Mouse (Mus musculus): ENCODE measurements at regions not wholly inside any gene's neighbourhood (a gene's known extent, or its start where the extent isn't known, plus 50 kb on each side); places are given as distances from the start of the nearest gene placed in this dataset.
A peak's percentile ranks its signal among the peaks of the same experiment; 100 is the strongest.

GRCm38 (mm10) chr14:76877306-76877705 is 159.3 kb upstream of the Ccdc122 start:
- H3K4me1 ChIP-seq (ENCODE audit: control insufficient read depth in 2 of 2, insufficient read depth in 2 of 2, low read length in 2 of 2, poor library complexity in 1 of 2) = no peaks in the 10 kb centered on the region
- no peaks in the 10 kb centered on the region for H3K9me3 ChIP-seq (ENCODE audit: control insufficient read depth, insufficient read depth, low read depth, low read length)
- H3K4me3 ChIP-seq (ENCODE audit: insufficient read depth in 1 of 2, low read depth in 1 of 2, low read length in 2 of 2, poor library complexity in 1 of 2, severe bottlenecking in 1 of 2) = no peak overlapping the region
- no peak overlapping the region for H3K27ac ChIP-seq (ENCODE audit: insufficient read depth, low read depth, low read length, poor library complexity, severe bottlenecking)
- no peak for TF ChIP-seq ZC3H11A (IDR thresholded peaks at IDR 0.05; ENCODE audit: borderline replicate concordance, low read depth, low read length)
- no peak for TF ChIP-seq ZNF384 (IDR thresholded peaks at IDR 0.05; ENCODE audit: low read depth, low read length)
- TF ChIP-seq MAFK (IDR thresholded peaks at IDR 0.05; ENCODE audit: insufficient read depth, low read depth, low read length) = no peak
- TF ChIP-seq HCFC1 (IDR thresholded peaks at IDR 0.05; ENCODE audit: borderline replicate concordance, insufficient read depth, low read length) = no peak
- TF ChIP-seq CHD2 (IDR thresholded peaks at IDR 0.05; ENCODE audit: low read depth, low read length) = no peak
- H3K36me3 ChIP-seq (ENCODE audit: control insufficient read depth, insufficient read depth, low read length, poor library complexity, severe bottlenecking) = no peaks in the 10 kb centered on the region
- no peak for DNase-seq (ENCODE audit: low read depth, low spot score)
- no peak overlapping the region for H3K9ac ChIP-seq (ENCODE audit: insufficient read depth, low read depth, low read length, poor library complexity, severe bottlenecking)
- in situ Hi-C loops (cut with MboI; ENCODE audit: low sequenced_read_pairs in 2 of 2, unreplicated experiment in 2 of 2) = loop anchor here (10.0 to 25.0 kb wide), 2 partner anchors 365 to 373 kb away; no protein-coding TSS in a partner anchor

DNA sequence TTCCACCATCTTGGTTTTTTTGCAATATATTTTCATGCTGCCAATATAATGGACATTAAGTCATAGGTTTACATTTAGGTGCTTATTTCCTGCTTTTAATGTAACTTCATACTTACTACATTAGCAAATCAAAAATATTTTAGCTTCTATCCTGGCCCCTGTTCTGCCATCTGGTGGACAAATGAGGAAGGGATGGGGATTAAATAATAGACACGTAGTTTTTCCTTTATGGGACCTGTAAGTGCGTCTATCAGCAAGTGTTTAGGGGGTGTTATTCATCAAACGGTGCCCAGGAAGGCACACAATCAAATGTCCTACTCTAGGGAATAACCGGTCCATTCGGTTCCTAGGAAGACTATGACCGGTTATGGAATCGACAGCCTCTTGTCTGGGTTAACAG is 160.6 kb upstream of the Ccdc122 start:
- Histone ChIP-seq H3K36me3 (ENCODE audit: control insufficient read depth, insufficient read depth, low read length, poor library complexity, severe bottlenecking) (no peaks in the 10 kb centered on the region), H3K27ac (ENCODE audit: insufficient read depth, low read depth, low read length, poor library complexity, severe bottlenecking) (no peak overlapping the region), H3K9ac (ENCODE audit: insufficient read depth, low read depth, low read length, poor library complexity, severe bottlenecking) (no peak overlapping the region), H3K4me3 (ENCODE audit: insufficient read depth in 1 of 2, low read depth in 1 of 2, low read length in 2 of 2, poor library complexity in 1 of 2, severe bottlenecking in 1 of 2) (no peak overlapping the region), H3K9me3 (ENCODE audit: control insufficient read depth, insufficient read depth, low read depth, low read length) (no peaks in the 10 kb centered on the region), H3K4me1 (ENCODE audit: control insufficient read depth in 2 of 2, insufficient read depth in 2 of 2, low read length in 2 of 2, poor library complexity in 1 of 2) (no peaks in the 10 kb centered on the region)
- peak; percentile 13 for DNase-seq (ENCODE audit: low read depth, low spot score)
- TF ChIP-seq MAFK (IDR thresholded peaks at IDR 0.05; ENCODE audit: insufficient read depth, low read depth, low read length) = no peak
- no peak for TF ChIP-seq HCFC1 (IDR thresholded peaks at IDR 0.05; ENCODE audit: borderline replicate concordance, insufficient read depth, low read length)
- TF ChIP-seq CHD2 (IDR thresholded peaks at IDR 0.05; ENCODE audit: low read depth, low read length) = no peak
- no peak for TF ChIP-seq ZNF384 (IDR thresholded peaks at IDR 0.05; ENCODE audit: low read depth, low read length)
- TF ChIP-seq ZC3H11A (IDR thresholded peaks at IDR 0.05; ENCODE audit: borderline replicate concordance, low read depth, low read length) = peak; percentile 46; the same call in 1 of the 2 replicates
- in situ Hi-C loops (cut with MboI; ENCODE audit: low sequenced_read_pairs in 2 of 2, unreplicated experiment in 2 of 2) = loop anchor here (10.0 to 25.0 kb wide), 2 partner anchors 364 to 371 kb away; no protein-coding TSS in a partner anchor

GRCm38 (mm10) chr14:76875266-76875900 is 161.2 kb upstream of the Ccdc122 start:
- Histone ChIP-seq H3K36me3 (ENCODE audit: control insufficient read depth, insufficient read depth, low read length, poor library complexity, severe bottlenecking) (no peaks in the 10 kb centered on the region), H3K4me3 (ENCODE audit: insufficient read depth in 1 of 2, low read depth in 1 of 2, low read length in 2 of 2, poor library complexity in 1 of 2, severe bottlenecking in 1 of 2) (no peak overlapping the region), H3K27ac (ENCODE audit: insufficient read depth, low read depth, low read length, poor library complexity, severe bottlenecking) (no peak overlapping the region), H3K9me3 (ENCODE audit: control insufficient read depth, insufficient read depth, low read depth, low read length) (no peaks in the 10 kb centered on the region), H3K4me1 (ENCODE audit: control insufficient read depth in 2 of 2, insufficient read depth in 2 of 2, low read length in 2 of 2, poor library complexity in 1 of 2) (no peaks in the 10 kb centered on the region), H3K9ac (ENCODE audit: insufficient read depth, low read depth, low read length, poor library complexity, severe bottlenecking) (no peak overlapping the region)
- DNase-seq (ENCODE audit: low read depth, low spot score) = no peak
- TF ChIP-seq CHD2 (IDR thresholded peaks at IDR 0.05; ENCODE audit: low read depth, low read length) (no peak), MAFK (IDR thresholded peaks at IDR 0.05; ENCODE audit: insufficient read depth, low read depth, low read length) (no peak), HCFC1 (IDR thresholded peaks at IDR 0.05; ENCODE audit: borderline replicate concordance, insufficient read depth, low read length) (no peak), ZC3H11A (IDR thresholded peaks at IDR 0.05; ENCODE audit: borderline replicate concordance, low read depth, low read length) (no peak)
- in situ Hi-C loops (cut with MboI; ENCODE audit: low sequenced_read_pairs in 2 of 2, unreplicated experiment in 2 of 2) = loop anchor here (10.0 to 25.0 kb wide), 2 partner anchors 363 to 371 kb away; no protein-coding TSS in a partner anchor

- no peaks in the 10 kb centered on the region for H3K36me3 ChIP-seq (ENCODE audit: control insufficient read depth, insufficient read depth, low read length, poor library complexity, severe bottlenecking)
- H3K9ac ChIP-seq (ENCODE audit: insufficient read depth, low read depth, low read length, poor library complexity, severe bottlenecking) = no peak overlapping the region
- no peak overlapping the region for H3K4me3 ChIP-seq (ENCODE audit: insufficient read depth in 1 of 2, low read depth in 1 of 2, low read length in 2 of 2, poor library complexity in 1 of 2, severe bottlenecking in 1 of 2)
- TF ChIP-seq ZNF384 (IDR thresholded peaks at IDR 0.05; ENCODE audit: low read depth, low read length) (no peak), HCFC1 (IDR thresholded peaks at IDR 0.05; ENCODE audit: borderline replicate concordance, insufficient read depth, low read length) (no peak), CHD2 (IDR thresholded peaks at IDR 0.05; ENCODE audit: low read depth, low read length) (no peak), MAFK (IDR thresholded peaks at IDR 0.05; ENCODE audit: insufficient read depth, low read depth, low read length) (no peak), ZC3H11A (IDR thresholded peaks at IDR 0.05; ENCODE audit: borderline replicate concordance, low read depth, low read length) (no peak)
- H3K27ac ChIP-seq (ENCODE audit: insufficient read depth, low read depth, low read length, poor library complexity, severe bottlenecking) = no peak overlapping the region
- in situ Hi-C loops (cut with MboI; ENCODE audit: low sequenced_read_pairs in 2 of 2, unreplicated experiment in 2 of 2) = loop anchor here (10.0 to 25.0 kb wide), 2 partner anchors 362 to 370 kb away; no protein-coding TSS in a partner anchor
- peak; percentile 13 for DNase-seq (ENCODE audit: low read depth, low spot score)
- no peaks in the 10 kb centered on the region for H3K4me1 ChIP-seq (ENCODE audit: control insufficient read depth in 2 of 2, insufficient read depth in 2 of 2, low read length in 2 of 2, poor library complexity in 1 of 2)
- H3K9me3 ChIP-seq (ENCODE audit: control insufficient read depth, insufficient read depth, low read depth, low read length) = no peaks in the 10 kb centered on the region
Measured at GRCm38 (mm10) chr14:76874542-76875265, 161.9 kb upstream of the Ccdc122 start.
